Mouse (Mus musculus): ENCODE measurements around the gene Mcf2l.

The Mcf2l gene

GRCm38 (mm10) chr8:12988722-12989430, 115.3 kb downstream of the Mcf2l start:
- in situ Hi-C loops (cut with MboI, MseI) = loop anchor here (10.0 kb wide), 1 partner anchor 256 kb away; no protein-coding TSS in a partner anchor

GRCm38 (mm10) chr8:12991411-12991810, 117.8 kb downstream of the Mcf2l start:
- in situ Hi-C loops (cut with MboI, MseI) = no loop called here

GRCm38 (mm10) chr8:12994468-12994867, 120.9 kb downstream of the Mcf2l start:
- in situ Hi-C loops (cut with MboI, MseI) = no loop called here

- in situ Hi-C loops (cut with MboI, MseI) = no loop called here
Measured at GRCm38 (mm10) chr8:12995481-12995880, 121.9 kb downstream of the Mcf2l start.

- in situ Hi-C loops (cut with MboI, MseI) = no loop called here
Measured at GRCm38 (mm10) chr8:12996831-12997275, 123.2 kb downstream of the Mcf2l start.

- in situ Hi-C loops (cut with MboI, MseI) = no loop called here
Measured at GRCm38 (mm10) chr8:12998331-12998730, 124.7 kb downstream of the Mcf2l start.

GRCm38 (mm10) chr8:12999793-13000192, 126.2 kb downstream of the Mcf2l start:
- in situ Hi-C loops (cut with MboI, MseI) = no loop called here

- in situ Hi-C loops (cut with MboI, MseI) = no loop called here
Measured at GRCm38 (mm10) chr8:13007458-13007857, 133.9 kb downstream of the Mcf2l start.

GRCm38 (mm10) chr8:13010313-13010712, 136.7 kb downstream of the Mcf2l start:
- in situ Hi-C loops (cut with MboI, MseI) = no loop called here

- in situ Hi-C loops (cut with MboI, MseI) = no loop called here
Measured at GRCm38 (mm10) chr8:13019560-13019959, 146.0 kb downstream of the Mcf2l start.

GRCm38 (mm10) chr8:13021830-13022229, 148.2 kb downstream of the Mcf2l start:
- in situ Hi-C loops (cut with MboI, MseI) = no loop called here

GRCm38 (mm10) chr8:13025487-13026224, 152.1 kb downstream of the Mcf2l start, which contains the start of gene F7:
Gene F7, plus strand, starts transcription at chr8:13026034.
- in situ Hi-C loops (cut with MboI, MseI) = no loop called here

- in situ Hi-C loops (cut with MboI, MseI) = no loop called here
Measured at GRCm38 (mm10) chr8:13027615-13028014, 154.0 kb downstream of the Mcf2l start.

- in situ Hi-C loops (cut with MboI, MseI) = no loop called here
Measured at GRCm38 (mm10) chr8:13028482-13028881, 154.9 kb downstream of the Mcf2l start.

- in situ Hi-C loops (cut with MboI, MseI) = no loop called here
Measured at GRCm38 (mm10) chr8:13036346-13036812, 162.8 kb downstream of the Mcf2l start.

GRCm38 (mm10) chr8:13037015-13037414, 163.4 kb downstream of the Mcf2l start, which contains the start of gene F10:
Gene F10, plus strand, starts transcription at chr8:13037308.
- in situ Hi-C loops (cut with MboI, MseI) = no loop called here

GRCm38 (mm10) chr8:13037569-13037968, 164.0 kb downstream of the Mcf2l start:
- in situ Hi-C loops (cut with MboI, MseI) = no loop called here

- in situ Hi-C loops (cut with MboI, MseI) = no loop called here
Measured at GRCm38 (mm10) chr8:13039054-13039453, 165.4 kb downstream of the Mcf2l start.

- in situ Hi-C loops (cut with MboI, MseI) = no loop called here
Measured at GRCm38 (mm10) chr8:13041459-13041858, 167.9 kb downstream of the Mcf2l start.

GRCm38 (mm10) chr8:13047652-13048051, 174.0 kb downstream of the Mcf2l start:
- in situ Hi-C loops (cut with MboI, MseI) = no loop called here

GRCm38 (mm10) chr8:13050550-13050949, 176.9 kb downstream of the Mcf2l start:
- in situ Hi-C loops (cut with MboI, MseI) = no loop called here

- in situ Hi-C loops (cut with MboI, MseI) = no loop called here
Measured at GRCm38 (mm10) chr8:13057351-13057750, 183.7 kb downstream of the Mcf2l start.

All from regulatory T cell (primary cell).